Mouse (Mus musculus): ENCODE results near the gene Pacs1.

DNA sequence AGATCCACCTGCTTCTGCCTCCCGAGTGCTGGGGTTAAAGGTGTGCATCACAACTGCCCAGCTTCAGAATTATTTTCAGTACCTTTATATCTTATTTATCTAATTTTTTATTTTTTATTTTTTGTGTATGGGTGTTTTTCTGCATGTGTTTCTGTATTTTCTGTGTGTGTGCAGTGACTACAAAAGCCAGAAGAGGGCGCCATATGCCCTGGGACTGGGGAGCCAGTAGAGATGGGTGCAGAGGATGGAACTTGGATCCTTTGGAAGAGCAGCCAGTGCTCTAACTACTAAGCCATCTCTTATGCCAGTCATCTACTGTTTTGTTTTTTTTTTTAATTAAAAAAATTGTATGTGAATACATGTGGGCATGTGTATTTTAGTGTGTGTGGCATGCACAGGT, 108.5 kb downstream of the Pacs1 start:
- peak; percentile 70 for TF ChIP-seq CTCF (IDR thresholded peaks at IDR 0.05; ENCODE audit: low read depth)
- no peak for TF ChIP-seq EP300 (optimal IDR thresholded peaks at IDR 0.05)
